Mouse (Mus musculus) heart, adult 2 months (tissue): ENCODE results near the gene Ndufa13. TPM values are rescaled to one million over a fixed set of nuclear protein-coding genes. Genes with fewer than 3 reads are reported as not detected.

Source experiments
- DNase-seq, 2 experiments: peaks; one replicate each; pipeline ENCODE4 v3.0.0; 2021
- H3K27ac ChIP-seq: fragments of 200-600 bp; 2 replicates; pipeline ENCODE4 v1.8.1; 2022
- H3K27me3 ChIP-seq: fragments of 200-500 bp; 2 replicates; pipeline ENCODE4 v1.6.1; 2012; ENCODE audit warnings: mild to moderate bottlenecking, low read length, inconsistent platforms, mixed read lengths; ENCODE audit not compliant: control insufficient read depth, insufficient read depth
- H3K36me3 ChIP-seq: fragments of 200-500 bp; 2 replicates; pipeline ENCODE4 v1.6.1; 2012; ENCODE audit warnings: low read length, inconsistent platforms; ENCODE audit not compliant: control insufficient read depth, insufficient read depth
- H3K4me1 ChIP-seq: fragments of 200-500 bp; 2 replicates; pipeline ENCODE4 v1.6.1; 2011; ENCODE audit warnings: low read length; ENCODE audit not compliant: control insufficient read depth, insufficient read depth
- H3K4me3 ChIP-seq: fragments of 200-600 bp; 2 replicates; pipeline ENCODE4 v1.8.1; 2022
- H3K79me2 ChIP-seq: fragments of 200-500 bp; replicated peaks from 2 replicates; pipeline ENCODE4 v1.6.1; 2012; ENCODE audit warnings: mild to moderate bottlenecking, inconsistent platforms, low read length, moderate library complexity, mixed read lengths; ENCODE audit not compliant: control insufficient read depth, insufficient read depth
- H3K9ac ChIP-seq: fragments of 200-500 bp; 2 replicates; pipeline ENCODE4 v1.6.1; 2012; ENCODE audit warnings: low read depth, mild to moderate bottlenecking, control low read depth, inconsistent platforms, low read length, mixed read lengths
- CTCF ChIP-seq: fragments of 200-600 bp; IDR thresholded peaks from 2 replicates; pipeline ENCODE4 v1.8.1; 2022; ENCODE audit warnings: antibody characterized with exemption, mild to moderate bottlenecking, moderate library complexity
- EP300 ChIP-seq: fragments of 200-500 bp; IDR thresholded peaks from 2 replicates; pipeline ENCODE4 v1.6.1; 2011; ENCODE audit warnings: low read depth, low read length, control low read depth; ENCODE audit not compliant: insufficient read depth
- POLR2A ChIP-seq: fragments of 200-500 bp; IDR thresholded peaks from 2 replicates; pipeline ENCODE4 v1.6.1; 2011; ENCODE audit warnings: mild to moderate bottlenecking, low read depth, low read length, control low read depth; ENCODE audit not compliant: insufficient read depth
- WGBS: fragments of 180-500 bp; shearing (Covaris S2); methylation state at CpG from one replicate; pipeline ENCODE4 v1.1.7; 2018; 5-methylcytosine and 5-hydroxymethylcytosine counted together
- intact Hi-C: fragments of 180-260 bp; cut with DNase I; formaldehyde crosslinking; loops from one replicate; pipeline ENCODE4 v1.15.1; 2025
- polyA plus RNA-seq: library from polyadenylated mRNA; depleted of rRNA; stranded (reverse); fragments of >200 nt; gene quantifications from 2 replicates; pipeline ENCODE4 v1.2.3, GENCODE M21; 2012
- total RNA-seq, 2 experiments: library from RNA; stranded (reverse); gene quantifications; 2 replicates each; pipeline ENCODE4 v1.2.3; 2021

The Ndufa13 gene
- total and polyA plus RNA-seq, 3 experiments: 417 to 492 (median 488) TPM

DNA sequence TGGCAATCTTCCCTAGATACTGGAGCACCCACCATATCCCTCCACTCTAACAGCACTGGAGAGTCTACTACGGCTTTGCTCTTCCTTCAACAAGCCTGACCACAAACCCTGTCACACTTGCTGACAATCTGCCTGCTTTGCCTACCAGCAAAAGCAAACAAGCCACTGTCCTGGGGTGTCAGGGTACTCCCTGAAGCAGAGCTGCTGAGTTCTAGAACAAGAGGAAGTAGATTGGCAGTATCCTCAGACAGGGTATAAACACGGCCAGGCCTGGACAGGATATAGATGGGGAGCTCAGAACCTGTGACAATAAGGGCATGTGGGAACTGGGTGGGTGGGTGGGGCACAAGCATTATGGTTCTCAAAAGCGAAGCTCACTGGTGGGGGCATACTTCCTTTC is 35.1 kb upstream of the Ndufa13 start:
- H3K27me3 ChIP-seq: no peaks in the 10 kb centered on the region
- peak overlapping the region; percentile 24 for H3K27ac ChIP-seq
- H3K4me1 ChIP-seq: peaks cover 40% of the 10 kb centered on the region
- intact Hi-C loops: loop anchor here (2.0 kb wide), 1 partner anchor 35 kb away; no protein-coding TSS in a partner anchor
- H3K79me2 ChIP-seq: peaks cover 7% of the 10 kb centered on the region
- no peak overlapping the region for H3K4me3 ChIP-seq
- WGBS: 55% methylated on average over 3 of the region's 3 CpGs
- peaks cover 3% of the 10 kb centered on the region for H3K36me3 ChIP-seq
- TF ChIP-seq POLR2A: no peak
- no peak for TF ChIP-seq EP300
- no peak for TF ChIP-seq CTCF
- H3K9ac ChIP-seq: no peak overlapping the region
- peak in 1 of 2 experiments; percentile 6 for DNase-seq

- Histone ChIP-seq H3K27me3 (no peaks in the 10 kb centered on the region), H3K4me1 (peaks cover 40% of the 10 kb centered on the region), H3K36me3 (peaks cover 3% of the 10 kb centered on the region), H3K9ac (no peak overlapping the region), H3K27ac (peak overlapping the region; percentile 67), H3K79me2 (peaks cover 5% of the 10 kb centered on the region), H3K4me3 (no peak overlapping the region)
- TF ChIP-seq CTCF (no peak), EP300 (no peak), POLR2A (no peak)
- peak in 1 of 2 experiments; percentile 53 for DNase-seq
- intact Hi-C loops: loop anchor here (2.0 kb wide), 1 partner anchor 37 kb away; no protein-coding TSS in a partner anchor
- WGBS: 32% methylated on average over 7 of the region's 7 CpGs
These were observed 33.9 kb upstream of the Ndufa13 start for GRCm38 (mm10) chr8:69936050-69936794.

DNA sequence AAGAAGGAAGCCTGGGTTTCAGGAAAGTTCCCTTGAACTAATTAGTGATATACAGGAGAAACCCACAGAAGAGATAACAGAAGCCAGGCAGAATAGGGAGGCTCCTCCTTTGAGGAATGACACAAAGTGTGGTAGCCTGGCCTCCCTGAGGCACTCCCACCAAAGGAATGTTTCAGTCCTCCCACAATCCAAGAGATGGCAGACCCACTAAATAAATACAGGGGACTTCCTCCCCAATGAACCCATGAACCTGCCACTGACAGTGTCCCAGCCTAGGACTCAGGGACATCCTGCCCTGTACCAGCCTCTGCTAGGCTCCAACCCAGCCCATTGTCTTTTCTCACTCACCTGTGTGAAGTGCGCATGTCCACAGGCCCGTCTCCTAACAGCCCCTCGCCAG is 33.1 kb upstream of the Ndufa13 start:
- Histone ChIP-seq H3K4me3 (no peak overlapping the region), H3K4me1 (peaks cover 40% of the 10 kb centered on the region), H3K27ac (no peak overlapping the region; the same call in 1 of the 2 replicates), H3K36me3 (peaks cover 3% of the 10 kb centered on the region), H3K79me2 (peaks cover 5% of the 10 kb centered on the region), H3K27me3 (no peaks in the 10 kb centered on the region), H3K9ac (no peak overlapping the region)
- no peak for TF ChIP-seq CTCF
- no peak for TF ChIP-seq EP300
- no peak for TF ChIP-seq POLR2A
- WGBS: 92% methylated on average over 3 of the region's 3 CpGs
- intact Hi-C loops: loop anchor here (2.0 kb wide), 1 partner anchor 21 kb away; no protein-coding TSS in a partner anchor
- DNase-seq: no peak

DNA sequence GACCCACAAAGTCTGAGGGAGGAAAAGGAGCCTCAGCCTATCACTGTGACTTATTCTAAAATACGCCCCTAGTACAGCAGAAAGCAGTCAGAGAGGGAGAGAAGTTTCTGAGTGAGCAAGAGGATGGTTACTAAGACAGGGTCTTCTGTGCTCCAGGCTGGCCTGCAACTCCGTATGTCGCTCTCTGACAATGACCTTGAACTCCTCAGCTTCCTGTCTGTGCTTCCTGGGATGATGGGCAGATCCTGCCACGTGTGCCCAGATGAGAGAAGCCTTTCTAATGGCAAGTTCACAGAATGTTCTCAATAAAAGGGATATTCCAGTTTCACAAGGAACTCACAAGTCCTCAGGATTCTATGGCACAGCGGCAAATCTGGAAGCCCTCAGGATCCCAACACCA is 32.2 kb upstream of the Ndufa13 start:
- peaks cover 32% of the 10 kb centered on the region for H3K4me1 ChIP-seq
- no peak overlapping the region for H3K9ac ChIP-seq
- intact Hi-C loops: loop anchor here (2.0 kb wide), 1 partner anchor 22 kb away; no protein-coding TSS in a partner anchor
- 0 out of 2 replicates have a peak overlapping the region, but pooled peaks have one; percentile 21 for H3K27ac ChIP-seq
- H3K79me2 ChIP-seq: peaks cover 3% of the 10 kb centered on the region; the same call in 1 of the 2 replicates
- H3K36me3 ChIP-seq: peaks cover 3% of the 10 kb centered on the region
- no peak overlapping the region for H3K4me3 ChIP-seq
- H3K27me3 ChIP-seq: no peaks in the 10 kb centered on the region
- WGBS: 52% methylated on average over 5 of the region's 5 CpGs
- no peak for TF ChIP-seq CTCF
- TF ChIP-seq POLR2A: no peak
- no peak for TF ChIP-seq EP300
- DNase-seq: no peak

DNA sequence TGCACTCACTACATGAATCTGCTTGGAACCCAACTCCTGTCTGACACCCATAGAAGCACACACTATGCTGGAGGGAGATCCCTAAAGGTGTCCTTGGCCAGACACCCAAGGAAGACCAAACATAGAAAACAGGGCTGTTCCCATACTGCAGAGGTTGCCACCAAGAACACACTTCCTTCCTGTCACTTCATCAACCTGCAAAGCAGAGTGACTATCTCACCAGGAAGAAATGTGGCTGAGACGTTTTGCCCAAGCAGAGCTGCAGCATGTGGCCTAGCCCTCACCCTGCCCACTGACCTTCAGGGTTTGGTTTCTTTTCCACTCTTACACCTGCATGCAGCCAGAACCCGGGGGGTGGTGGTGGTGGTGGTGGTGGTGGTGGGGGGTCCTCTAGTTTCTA is 31.5 kb upstream of the Ndufa13 start:
- H3K79me2 ChIP-seq: no peaks in the 10 kb centered on the region; the same call in 1 of the 2 replicates
- H3K4me1 ChIP-seq: peaks cover 27% of the 10 kb centered on the region
- 37% methylated on average over 2 of the region's 2 CpGs for WGBS
- no peak overlapping the region for H3K4me3 ChIP-seq
- H3K27ac ChIP-seq: no peak overlapping the region; the same call in 1 of the 2 replicates
- H3K36me3 ChIP-seq: peaks cover 3% of the 10 kb centered on the region
- DNase-seq: no peak
- H3K27me3 ChIP-seq: no peaks in the 10 kb centered on the region
- no peak for TF ChIP-seq POLR2A
- no peak for TF ChIP-seq EP300
- TF ChIP-seq CTCF: no peak
- intact Hi-C loops: loop anchor here (2.0 kb wide), 1 partner anchor 23 kb away; no protein-coding TSS in a partner anchor
- H3K9ac ChIP-seq: no peak overlapping the region

GRCm38 (mm10) chr8:69926901-69927300 is 24.5 kb upstream of the Ndufa13 start:
- H3K4me1 ChIP-seq: peaks cover 2% of the 10 kb centered on the region

More at GRCm38 (mm10) chr8:69926901-69927300, 24.5 kb upstream of the Ndufa13 start:
- DNase-seq: no peak
- TF ChIP-seq CTCF (no peak), POLR2A (no peak), EP300 (no peak)
- H3K27me3 ChIP-seq: no peaks in the 10 kb centered on the region
- H3K4me3 ChIP-seq: no peak overlapping the region
- peaks cover 4% of the 10 kb centered on the region; the same call in 1 of the 2 replicates for H3K79me2 ChIP-seq
- no peak overlapping the region for H3K9ac ChIP-seq
- no peaks in the 10 kb centered on the region for H3K36me3 ChIP-seq
- intact Hi-C loops: no loop called here
- H3K27ac ChIP-seq: no peak overlapping the region
